Mouse (Mus musculus) limb, embryonic 14.5 days (tissue): ENCODE data around the gene Cat. TPM values are rescaled to one million over a fixed set of nuclear protein-coding genes. Genes with fewer than 3 reads are reported as not detected.

Experiments used
- ATAC-seq: fragments of 200-750 bp; cut with Nextera tagmentation; 2 replicates; pipeline ENCODE4 v1.8.0; 2017; ENCODE audit warnings: low read depth, moderate number of reproducible peaks, moderate TSS enrichment; ENCODE audit not compliant: low FRiP score
- DNase-seq: peaks from one replicate; pipeline ENCODE4 v3.0.0-alpha.2; 2015; ENCODE audit warnings: low spot score
- H3K27ac ChIP-seq: fragments of 300-500 bp; sonication (generic); replicated peaks from 2 replicates; pipeline ENCODE4 v1.5.1; 2014; ENCODE audit warnings: low read depth, mild to moderate bottlenecking, low read length, moderate library complexity, mixed read lengths
- H3K27me3 ChIP-seq: fragments of 300-500 bp; sonication (generic); 2 replicates; pipeline ENCODE4 v1.6.1; 2014; ENCODE audit warnings: low read length, mixed read lengths; ENCODE audit not compliant: control insufficient read depth, insufficient read depth
- H3K36me3 ChIP-seq: fragments of 300-500 bp; sonication (generic); 2 replicates; pipeline ENCODE4 v1.6.1; 2014; ENCODE audit warnings: mild to moderate bottlenecking, low read length, moderate library complexity, mixed read lengths; ENCODE audit not compliant: control insufficient read depth, insufficient read depth
- H3K4me1 ChIP-seq: fragments of 300-500 bp; sonication (generic); 2 replicates; pipeline ENCODE4 v1.6.1; 2014; ENCODE audit warnings: antibody characterized with exemption, low read length, mixed read lengths; ENCODE audit not compliant: control insufficient read depth, insufficient read depth
- H3K4me2 ChIP-seq: fragments of 300-500 bp; sonication (generic); replicated peaks from 2 replicates; pipeline ENCODE4 v1.6.1; 2014; ENCODE audit warnings: low read depth, mild to moderate bottlenecking, low read length, moderate library complexity; ENCODE audit not compliant: severe bottlenecking
- H3K4me3 ChIP-seq: fragments of 300-500 bp; sonication (generic); replicated peaks from 2 replicates; pipeline ENCODE4 v1.5.1; 2014; ENCODE audit warnings: low read length
- H3K9ac ChIP-seq: fragments of 300-500 bp; sonication (generic); 2 replicates; pipeline ENCODE4 v1.6.1; 2014; ENCODE audit warnings: mild to moderate bottlenecking, low read depth, low read length, moderate library complexity; ENCODE audit not compliant: severe bottlenecking
- H3K9me3 ChIP-seq: fragments of 300-500 bp; sonication (generic); 2 replicates; pipeline ENCODE4 v1.6.1; 2016; ENCODE audit warnings: low read length; ENCODE audit not compliant: control insufficient read depth
- POLR2A ChIP-seq: fragments of 200-500 bp; IDR thresholded peaks from 2 replicates; pipeline ENCODE4 v1.8.0; 2012; ENCODE audit warnings: inconsistent platforms, mild to moderate bottlenecking, moderate library complexity, borderline replicate concordance; ENCODE audit not compliant: insufficient read depth, insufficient read length; ENCODE audit errors: extremely low read depth
- WGBS: fragments of 180-500 bp; shearing (Covaris S2); extraction: QIAGEN DNeasy Blood & Tissue Kit; methylation state at CpG from one replicate; pipeline ENCODE4 v1.1.7; 2014; 5-methylcytosine and 5-hydroxymethylcytosine counted together
- polyA plus RNA-seq, 2 experiments: library from polyadenylated mRNA; depleted of rRNA in 1 of 2; stranded (reverse) in 1 of 2; unstranded in 1 of 2; fragments of >200 nt; fragmentation: Nextera tagmentation in 1 of 2; extraction: Ambion mirVana in 1 of 2; gene quantifications; 2 replicates each; pipeline versions ENCODE4 v1.2.1 to v1.2.3; 2012 to 2014

Gene Cat
- polyA plus RNA-seq, 2 experiments: 56.3 to 82.3 TPM

- H3K4me3 ChIP-seq: no peak overlapping the region
- no peaks in the 10 kb centered on the region for H3K27me3 ChIP-seq
- no peak for TF ChIP-seq POLR2A
- H3K9ac ChIP-seq: no peak overlapping the region
- 75% methylated on average over 6 of the region's 6 CpGs for WGBS
- no peaks in the 10 kb centered on the region for H3K36me3 ChIP-seq
- DNase-seq: no peak
- H3K27ac ChIP-seq: no peak overlapping the region
- H3K4me2 ChIP-seq: no peak overlapping the region
- no peaks in the 10 kb centered on the region for H3K9me3 ChIP-seq
- ATAC-seq: no peak
- H3K4me1 ChIP-seq: no peaks in the 10 kb centered on the region
These were observed 10.9 kb upstream of the Cat start for GRCm38 (mm10) chr2:103495633-103496418.

- Histone ChIP-seq H3K27me3 (no peaks in the 10 kb centered on the region), H3K4me3 (no peak overlapping the region), H3K4me1 (no peaks in the 10 kb centered on the region), H3K9ac (no peak overlapping the region), H3K27ac (no peak overlapping the region), H3K36me3 (no peaks in the 10 kb centered on the region), H3K4me2 (no peak overlapping the region), H3K9me3 (no peaks in the 10 kb centered on the region)
- no peak for TF ChIP-seq POLR2A
- DNase-seq (no peak), ATAC-seq (no peak)
- WGBS: 80% methylated on average over 4 of the region's 4 CpGs
These were observed 8.9 kb upstream of the Cat start for GRCm38 (mm10) chr2:103493827-103494226.

- H3K4me3 ChIP-seq: no peak overlapping the region
- no peaks in the 10 kb centered on the region for H3K9me3 ChIP-seq
- no peak overlapping the region for H3K4me2 ChIP-seq
- H3K27ac ChIP-seq: no peak overlapping the region
- no peak for ATAC-seq
- H3K27me3 ChIP-seq: no peaks in the 10 kb centered on the region
- WGBS: 87% methylated on average over 4 of the region's 4 CpGs
- TF ChIP-seq POLR2A: no peak
- no peaks in the 10 kb centered on the region for H3K4me1 ChIP-seq
- no peak for DNase-seq
- H3K36me3 ChIP-seq: no peaks in the 10 kb centered on the region
- H3K9ac ChIP-seq: no peak overlapping the region
These were observed 7.6 kb upstream of the Cat start for GRCm38 (mm10) chr2:103492526-103492925.

DNA sequence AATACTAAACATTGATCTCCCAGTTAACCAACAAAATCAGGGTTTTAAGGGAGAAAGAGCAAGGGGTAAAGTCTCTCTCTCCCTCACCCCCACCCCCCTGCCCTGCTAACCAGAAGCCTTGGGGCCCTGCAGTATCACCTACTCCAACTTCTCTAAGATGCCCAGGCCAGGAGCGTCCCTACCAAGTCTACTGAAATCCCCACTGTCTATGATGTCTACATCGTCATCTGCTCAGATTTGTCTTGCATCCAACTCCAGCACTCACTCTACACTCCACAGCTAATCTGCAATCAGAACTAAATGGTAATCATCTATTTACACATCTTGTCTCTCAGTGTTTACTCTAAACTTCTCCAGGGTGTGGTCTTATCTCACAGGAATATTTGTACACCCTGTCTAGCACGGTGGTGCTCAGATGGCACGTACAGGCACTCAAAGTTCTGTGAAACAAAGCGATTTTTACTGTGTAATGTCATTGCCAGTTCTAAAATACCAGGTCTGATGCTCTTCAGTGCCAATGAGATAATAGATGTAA, 907 bp downstream of the Cat start:
- no peak for TF ChIP-seq POLR2A
- H3K4me3 ChIP-seq: peak overlapping the region; percentile 81
- peak overlapping the region; percentile 73 for H3K4me2 ChIP-seq
- H3K36me3 ChIP-seq: no peaks in the 10 kb centered on the region
- WGBS: 27% methylated on average over 5 of the region's 5 CpGs
- no peaks in the 10 kb centered on the region for H3K9me3 ChIP-seq
- DNase-seq: no peak
- no peak overlapping the region for H3K27ac ChIP-seq
- no peak for ATAC-seq
- H3K27me3 ChIP-seq: no peaks in the 10 kb centered on the region
- peaks cover 5% of the 10 kb centered on the region; the same call in 1 of the 2 replicates for H3K4me1 ChIP-seq
- peak overlapping the region; percentile 83 for H3K9ac ChIP-seq

DNA sequence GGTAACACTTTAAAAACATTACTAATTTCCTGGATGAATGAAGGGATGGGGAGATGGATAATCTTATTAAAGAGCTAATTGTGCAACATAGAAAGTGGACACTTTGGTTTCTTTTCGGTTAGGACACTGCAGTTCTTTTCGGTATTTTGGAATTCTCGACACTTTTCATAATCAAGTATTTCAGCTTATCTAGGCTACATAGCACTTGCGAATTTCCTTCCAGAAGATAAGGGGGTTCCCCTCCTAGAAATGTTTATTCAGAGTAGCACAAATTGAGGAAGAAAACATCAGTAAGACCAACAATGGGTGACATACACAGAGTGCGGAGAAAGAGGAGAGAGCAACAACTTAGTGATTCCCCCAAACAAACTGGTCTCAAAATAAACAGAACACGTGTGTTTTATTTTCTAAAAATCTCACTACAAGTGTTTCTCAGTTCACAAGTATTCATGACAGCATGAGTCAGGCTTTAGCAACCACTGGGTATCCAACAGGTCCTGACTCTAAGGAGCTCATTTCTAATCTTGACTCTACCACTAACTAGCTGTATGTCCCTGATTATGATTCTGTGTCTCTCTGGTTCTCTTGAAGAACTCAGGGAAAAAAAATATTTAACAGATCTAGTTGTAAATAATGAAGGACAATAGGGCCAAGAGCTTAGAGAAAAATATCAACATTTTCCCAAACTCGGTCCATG, 1.5 kb downstream of the Cat start:
- no peak for TF ChIP-seq POLR2A
- WGBS: 82% methylated on average over 7 of the region's 7 CpGs
- no peak for DNase-seq
- no peak for ATAC-seq
- H3K4me3 ChIP-seq: peak overlapping the region; percentile 81
- H3K36me3 ChIP-seq: no peaks in the 10 kb centered on the region
- H3K27me3 ChIP-seq: no peaks in the 10 kb centered on the region
- H3K4me1 ChIP-seq: peaks cover 5% of the 10 kb centered on the region; the same call in 1 of the 2 replicates
- H3K9me3 ChIP-seq: no peaks in the 10 kb centered on the region
- H3K27ac ChIP-seq: no peak overlapping the region
- peak overlapping the region; percentile 73 for H3K4me2 ChIP-seq
- peak overlapping the region; percentile 83; the same call in 1 of the 2 replicates for H3K9ac ChIP-seq
